ENCODE assay signal across 27 mouse cellular contexts in genomic region chr4:148750030-148750429, GRCm38 (mm10). TPM values are rescaled to one million over a fixed set of nuclear protein-coding genes. Genes with fewer than 3 reads are reported as not detected.
DNase-seq lines count a peak whose midpoint lies in the region; ATAC-seq and TF ChIP-seq lines count a peak whose summit lies in the region.
"Had no signal": no experiment of that assay in that cellular context is flagged by ENCODE, and none has a peak within 500 bp of the region (broad histone marks: within the 10 kb centered on the region; RNA-seq: fewer than 3 reads in every experiment).

No protein-coding gene starts in this region.

- no peaks in the 10 kb centered on the region for H3K9me3 ChIP-seq in heart, embryonic 12.5 days (replicated peaks)
- no peaks in the 10 kb centered on the region for H3K9me3 ChIP-seq in hindbrain, embryonic 10.5 days
- no peaks in the 10 kb centered on the region for H3K9me3 ChIP-seq in hindbrain, postnatal 0 days (ENCODE audit: low read length)
- no peaks in the 10 kb centered on the region for H3K9me3 ChIP-seq in ES-Bruce4 (replicated peaks; ENCODE audit: control insufficient read depth, insufficient read depth, low read length, poor library complexity, severe bottlenecking)
- no peaks in the 10 kb centered on the region for H3K9me3 ChIP-seq in embryonic facial prominence, embryonic 10.5 days
- H3K9me3 ChIP-seq: embryonic facial prominence, embryonic 13.5 days; liver, embryonic 13.5 days; megakaryocyte, embryonic 14.5 days had no signal

- peaks cover 75% of the 10 kb centered on the region for H3K4me1 ChIP-seq in heart, embryonic 12.5 days (replicated peaks)
- H3K4me1 ChIP-seq in hindbrain, embryonic 10.5 days (replicated peaks), result peaks cover 62% of the 10 kb centered on the region
- H3K4me1 ChIP-seq in hindbrain, postnatal 0 days (ENCODE audit: insufficient read depth, low read length), result no peaks in the 10 kb centered on the region
- peaks cover 8% of the 10 kb centered on the region for H3K4me1 ChIP-seq in ES-Bruce4 (ENCODE audit: control insufficient read depth, insufficient read depth, low read length)
- H3K4me1 ChIP-seq in embryonic facial prominence, embryonic 10.5 days, result peaks cover 60% of the 10 kb centered on the region
- H3K4me1 ChIP-seq: liver, embryonic 13.5 days; megakaryocyte, embryonic 14.5 days had no signal

- H3K4me2 ChIP-seq in heart, embryonic 12.5 days, result no peak overlapping the region
- H3K4me2 ChIP-seq in hindbrain, postnatal 0 days (ENCODE audit: low read depth, low read length), result no peak overlapping the region
- H3K4me2 ChIP-seq: embryonic facial prominence, embryonic 13.5 days; liver, embryonic 13.5 days; lung, embryonic 14.5 days had no signal

- TF ChIP-seq EP300 in ES-Bruce4 (IDR thresholded peaks at IDR 0.05; ENCODE audit: insufficient read depth, low read depth, low read length), result no peak

- 70% methylated on average over 10 of the region's 10 CpGs for WGBS in heart, embryonic 12.5 days
- WGBS in hindbrain, embryonic 10.5 days, result 73% methylated on average over 10 of the region's 10 CpGs
- 51% methylated on average over 10 of the region's 10 CpGs for WGBS in hindbrain, postnatal 0 days
- 61% methylated on average over 10 of the region's 10 CpGs for WGBS in embryonic facial prominence, embryonic 10.5 days

- H3K4me3 ChIP-seq in heart, embryonic 12.5 days, result no peak overlapping the region
- no peak overlapping the region for H3K4me3 ChIP-seq in hindbrain, embryonic 10.5 days
- no peak overlapping the region for H3K4me3 ChIP-seq in hindbrain, postnatal 0 days (ENCODE audit: low read length)
- no peak overlapping the region for H3K4me3 ChIP-seq in ES-Bruce4 (ENCODE audit: low read depth, low read length)
- no peak overlapping the region for H3K4me3 ChIP-seq in embryonic facial prominence, embryonic 10.5 days
- H3K4me3 ChIP-seq: embryonic facial prominence, embryonic 13.5 days; erythroblast, embryonic 14.5 days; gastrocnemius, adult 2 months; left cerebral cortex, adult 2 months; liver, embryonic 13.5 days; megakaryocyte, embryonic 14.5 days had no signal

- H3K9ac ChIP-seq in heart, embryonic 12.5 days, result 0 out of 2 replicates have a peak overlapping the region, but pooled peaks have one; percentile 18
- no peak overlapping the region for H3K9ac ChIP-seq in hindbrain, postnatal 0 days (replicated peaks; ENCODE audit: low read length)
- H3K9ac ChIP-seq in ES-Bruce4 (ENCODE audit: low read depth, poor library complexity, severe bottlenecking), result no peak overlapping the region
- H3K9ac ChIP-seq: embryonic facial prominence, embryonic 13.5 days; liver, embryonic 13.5 days; lung, embryonic 14.5 days had no signal

- no peak for ATAC-seq in heart, embryonic 12.5 days (ENCODE audit: insufficient number of reproducible peaks, low FRiP score)
- no peak for ATAC-seq in hindbrain, postnatal 0 days
- ATAC-seq: activated CD4-positive, CD25-positive, alpha-beta regulatory T cell, adult 4 months; inflammation-experienced regulatory T-cells, adult 6 months had no signal

- TF ChIP-seq CTCF in hindbrain, postnatal 0 days (IDR thresholded peaks at IDR 0.05; ENCODE audit: low read depth), result no peak
- no peak for TF ChIP-seq CTCF in ES-Bruce4 (IDR thresholded peaks at IDR 0.05; ENCODE audit: low read depth, low read length)

- TF ChIP-seq POLR2A in ES-Bruce4 (IDR thresholded peaks at IDR 0.05; ENCODE audit: insufficient read depth, low read length), result no peak

- H3K27me3 ChIP-seq in heart, embryonic 12.5 days (replicated peaks), result no peaks in the 10 kb centered on the region
- peaks cover 64% of the 10 kb centered on the region for H3K27me3 ChIP-seq in hindbrain, embryonic 10.5 days (ENCODE audit: insufficient read depth, poor library complexity, severe bottlenecking)
- peaks cover 4% of the 10 kb centered on the region; the same call in 1 of the 2 replicates for H3K27me3 ChIP-seq in hindbrain, postnatal 0 days (ENCODE audit: insufficient read depth, low read length)
- no peaks in the 10 kb centered on the region for H3K27me3 ChIP-seq in ES-Bruce4 (ENCODE audit: control insufficient read depth, insufficient read depth, low read length, poor library complexity, severe bottlenecking)
- H3K27me3 ChIP-seq in embryonic facial prominence, embryonic 10.5 days (replicated peaks; ENCODE audit: low read depth, poor library complexity, severe bottlenecking), result peaks cover 85% of the 10 kb centered on the region

- no peak overlapping the region for H3K27ac ChIP-seq in heart, embryonic 12.5 days (ENCODE audit: poor library complexity, severe bottlenecking)
- peak overlapping the region; percentile 37 for H3K27ac ChIP-seq in hindbrain, embryonic 10.5 days
- no peak overlapping the region for H3K27ac ChIP-seq in hindbrain, postnatal 0 days
- peak overlapping the region; percentile 23; the same call in 1 of the 2 replicates for H3K27ac ChIP-seq in ES-Bruce4 (ENCODE audit: insufficient read depth, low read length)
- peak overlapping the region; percentile 35; the same call in 1 of the 2 replicates for H3K27ac ChIP-seq in embryonic facial prominence, embryonic 10.5 days (replicated peaks)
- H3K27ac ChIP-seq: embryonic facial prominence, embryonic 13.5 days; left cerebral cortex, adult 2 months; liver, embryonic 13.5 days had no signal

- no peak for DNase-seq in heart, adult 18-20 months
- no peak for DNase-seq in hindbrain, embryonic 10.5 days (ENCODE audit: low spot score)
- DNase-seq in hindbrain, postnatal 0 days (ENCODE audit: low spot score), result no peak
- no peak for DNase-seq in embryonic facial prominence, embryonic 10.5 days (ENCODE audit: low spot score)
- DNase-seq in kidney, postnatal 14 days, result no peak
- no peak for DNase-seq in cerebellum, postnatal 14 days
- DNase-seq: adrenal gland, adult 8-10 months; cerebellum, adult 18-20 months; cerebellum, postnatal 25 days; gastrocnemius, adult 2 months; heart, postnatal 36 days; kidney, adult 18-20 months; layer of hippocampus, adult 9-11 months; liver, embryonic 13.5 days; lung, embryonic 14.5 days; midbrain, embryonic 14.5 days; right cerebral cortex, adult 18-20 months; right cerebral cortex, postnatal 4 days; thymus, postnatal 25 days had no signal

- no peaks in the 10 kb centered on the region for H3K36me3 ChIP-seq in heart, embryonic 12.5 days
- no peaks in the 10 kb centered on the region for H3K36me3 ChIP-seq in hindbrain, embryonic 10.5 days
- H3K36me3 ChIP-seq in hindbrain, postnatal 0 days (ENCODE audit: insufficient read depth, low read length), result no peaks in the 10 kb centered on the region
- no peaks in the 10 kb centered on the region for H3K36me3 ChIP-seq in ES-Bruce4 (ENCODE audit: control insufficient read depth, insufficient read depth, low read length, poor library complexity, severe bottlenecking)
- no peaks in the 10 kb centered on the region for H3K36me3 ChIP-seq in embryonic facial prominence, embryonic 10.5 days (replicated peaks)
- H3K36me3 ChIP-seq: embryonic facial prominence, embryonic 13.5 days; liver, embryonic 13.5 days had no signal

RNA-seq across cellular contexts. Expression of gene Casz1, which starts 54.2 kb away (rescaled TPM):
- 23.6 and 26.1 TPM in 2 replicates for polyA plus RNA-seq in heart, embryonic 12.5 days (2016; fragmentation: Nextera tagmentation; extraction: Ambion mirVana)
- 10 to 100 TPM; 35.9 to 41.1 TPM for total RNA-seq in heart, adult 18-20 months (2021)
- polyA plus RNA-seq in hindbrain, embryonic 10.5 days (2016; fragmentation: Nextera tagmentation; extraction: Ambion mirVana), result 13.8 and 14.4 TPM in 2 replicates
- total RNA-seq in hindbrain, postnatal 0 days (2014; rRNA removed), result 6.3 and 7.2 TPM in 2 replicates
- 2.3 and 3.2 TPM in 2 replicates for polyA plus RNA-seq in hindbrain, postnatal 0 days (2015; fragmentation: Nextera tagmentation; extraction: Ambion mirVana)
- 13.8 and 15.6 TPM in 2 replicates for polyA plus RNA-seq in ES-Bruce4 (2011; ENCODE audit: insufficient read depth, insufficient read length, low read depth, missing spikeins)
- 3.7 and 3.9 TPM in 2 replicates for polyA plus RNA-seq in embryonic facial prominence, embryonic 10.5 days (2016; fragmentation: Nextera tagmentation; extraction: Ambion mirVana)

Comparison
In these comparisons a context has a peak if more than half of its experiments do, and no peak if none do; other contexts are left out.
1. H3K27ac ChIP-seq: peak in hindbrain, embryonic 10.5 days (single experiment), ES-Bruce4 (single experiment) and embryonic facial prominence, embryonic 10.5 days (single experiment); none in heart, embryonic 12.5 days (single experiment) and hindbrain, postnatal 0 days (single experiment).